Mouse (Mus musculus) megakaryocyte, embryonic 14.5 days (primary cell): Measurements from ENCODE around the gene Isyna1.

Source experiments
- FLI1 ChIP-seq: IDR thresholded peaks from 2 replicates; pipeline ENCODE4 v1.6.1; 2012; ENCODE audit warnings: low read length, inconsistent platforms, mixed read lengths
- GATA1 ChIP-seq: IDR thresholded peaks from 3 replicates; pipeline ENCODE4 v1.6.1; 2012; ENCODE audit warnings: mixed read lengths, low read length, inconsistent platforms, borderline replicate concordance

DNA sequence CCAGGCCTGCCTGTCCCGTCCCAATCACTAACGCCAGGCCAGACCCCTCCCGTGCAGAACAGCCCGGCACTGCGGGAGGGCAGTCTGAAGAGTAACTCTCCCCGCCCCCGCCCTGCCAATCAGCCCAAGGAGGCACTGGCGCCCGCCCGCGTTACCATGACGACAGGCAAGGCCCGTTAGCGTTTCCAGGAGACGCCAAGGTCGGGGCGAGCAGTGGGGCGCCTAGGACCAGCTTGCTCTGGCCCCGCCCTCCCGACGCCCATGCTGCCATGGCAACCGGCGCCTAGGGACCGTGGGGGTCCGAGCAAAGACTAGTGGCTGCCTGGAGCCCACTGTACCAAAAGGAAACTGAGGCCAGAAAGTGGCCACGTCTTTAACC, 7.1 kb downstream of the Isyna1 start:
- TF ChIP-seq GATA1: no peak
- no peak for TF ChIP-seq FLI1
